Mouse (Mus musculus) embryo, embryonic 11 days (tissue): Measurements from ENCODE around the gene Gm15155.
A peak's percentile ranks its signal among the peaks of the same experiment; 100 is the strongest.
"Not testable (repeated sequence)": the region's sequence is repeated elsewhere in the genome, so short reads cannot be mapped to it uniquely, and the experiment has no call there.

Experiments used
- DNase-seq: peaks from one replicate; pipeline ENCODE4 v3.0.0-alpha.2; 2015

Gm15155 gene

GRCm38 (mm10) chrX:155624341-155624841 is at the start of gene Gm15155:
TSS of gene Gm15155 (plus strand) at chrX:155624741.
- DNase-seq: peak; percentile 26

- DNase-seq: no peak
These were observed 44.8 kb upstream of the Gm15155 start for GRCm38 (mm10) chrX:155579791-155580190.

GRCm38 (mm10) chrX:155584586-155584985 is 40.0 kb upstream of the Gm15155 start:
- no peak for DNase-seq

DNA sequence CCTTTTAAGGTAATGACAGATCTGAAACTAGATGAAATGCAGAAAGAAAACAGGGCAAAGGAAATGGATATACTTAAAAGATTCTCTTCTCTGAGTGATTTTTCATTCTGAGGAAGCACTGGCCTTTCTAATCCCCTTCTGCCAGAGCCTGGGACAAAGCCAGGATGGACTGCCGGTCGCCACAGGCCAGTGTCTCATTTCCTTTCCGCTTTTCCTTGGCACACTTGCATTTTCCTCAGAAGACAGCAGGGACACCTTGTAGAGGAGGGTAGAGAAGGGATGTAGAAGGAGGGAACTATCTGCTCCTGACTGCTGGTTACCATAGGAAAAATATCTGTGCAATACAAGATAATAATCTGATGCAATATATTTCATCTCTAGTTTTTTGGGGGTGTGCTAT is 33.1 kb upstream of the Gm15155 start:
- no peak for DNase-seq

DNA sequence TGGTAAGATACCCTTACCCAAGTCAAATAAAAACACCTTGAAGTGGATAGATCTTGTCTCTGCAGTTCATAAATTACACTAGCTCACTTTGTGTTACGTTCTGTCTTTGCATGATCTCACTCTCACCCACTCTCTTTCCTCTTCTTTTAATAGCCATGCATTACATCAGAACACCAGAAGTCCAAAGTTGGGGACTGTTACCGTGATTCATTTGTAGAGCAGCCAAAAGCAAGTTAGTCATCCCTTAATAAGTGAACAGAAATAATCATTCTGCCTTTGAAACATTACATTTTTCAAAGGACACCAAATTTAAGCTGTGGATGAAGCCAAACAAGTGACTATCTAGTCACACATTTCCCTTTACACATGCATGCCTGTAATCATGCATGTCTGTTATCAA is 32.1 kb upstream of the Gm15155 start:
- DNase-seq: no peak

DNA sequence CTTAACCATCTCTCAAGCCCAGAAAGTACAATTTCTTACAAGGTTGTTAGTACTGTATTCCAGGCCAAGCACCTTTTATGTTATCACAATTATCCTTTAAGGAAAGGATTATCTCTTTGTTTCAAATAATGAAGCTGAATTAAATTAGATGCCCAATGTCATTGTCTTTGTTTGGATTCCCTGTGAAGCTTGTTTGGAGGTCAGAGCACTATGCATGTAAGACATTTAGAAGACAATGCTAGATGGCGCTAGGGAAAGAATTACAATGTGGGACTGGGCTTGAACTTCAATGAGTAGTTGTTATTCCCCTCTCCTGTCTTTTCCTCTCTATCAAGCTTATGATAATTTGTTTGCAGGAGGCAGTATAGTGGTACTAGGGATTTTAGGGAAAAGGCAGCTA is 29.9 kb upstream of the Gm15155 start:
- no peak for DNase-seq

DNA sequence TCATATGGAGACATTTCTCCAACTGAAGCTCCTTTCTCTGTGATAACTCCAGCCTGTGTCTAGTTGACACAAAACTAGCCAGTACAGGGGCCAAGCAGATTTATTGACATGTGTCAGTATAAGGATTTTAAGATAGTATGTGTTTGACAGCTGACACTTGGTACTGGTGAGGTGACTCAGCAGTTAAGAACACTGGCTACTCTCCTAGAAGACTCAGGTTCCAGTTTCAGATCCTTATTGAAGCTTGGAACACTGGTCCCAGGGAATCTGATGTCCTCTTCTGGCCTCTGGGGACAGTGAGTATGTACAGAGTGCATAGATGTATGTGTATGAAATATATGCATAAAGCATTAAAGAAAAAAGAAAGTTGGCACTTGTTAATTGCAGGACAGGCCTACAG is 28.2 kb upstream of the Gm15155 start:
- no peak for DNase-seq

- no peak for DNase-seq
These were observed 23.3 kb upstream of the Gm15155 start for GRCm38 (mm10) chrX:155601196-155601595.

- no peak for DNase-seq
These were observed 2.0 kb upstream of the Gm15155 start for GRCm38 (mm10) chrX:155622527-155622926.

DNA sequence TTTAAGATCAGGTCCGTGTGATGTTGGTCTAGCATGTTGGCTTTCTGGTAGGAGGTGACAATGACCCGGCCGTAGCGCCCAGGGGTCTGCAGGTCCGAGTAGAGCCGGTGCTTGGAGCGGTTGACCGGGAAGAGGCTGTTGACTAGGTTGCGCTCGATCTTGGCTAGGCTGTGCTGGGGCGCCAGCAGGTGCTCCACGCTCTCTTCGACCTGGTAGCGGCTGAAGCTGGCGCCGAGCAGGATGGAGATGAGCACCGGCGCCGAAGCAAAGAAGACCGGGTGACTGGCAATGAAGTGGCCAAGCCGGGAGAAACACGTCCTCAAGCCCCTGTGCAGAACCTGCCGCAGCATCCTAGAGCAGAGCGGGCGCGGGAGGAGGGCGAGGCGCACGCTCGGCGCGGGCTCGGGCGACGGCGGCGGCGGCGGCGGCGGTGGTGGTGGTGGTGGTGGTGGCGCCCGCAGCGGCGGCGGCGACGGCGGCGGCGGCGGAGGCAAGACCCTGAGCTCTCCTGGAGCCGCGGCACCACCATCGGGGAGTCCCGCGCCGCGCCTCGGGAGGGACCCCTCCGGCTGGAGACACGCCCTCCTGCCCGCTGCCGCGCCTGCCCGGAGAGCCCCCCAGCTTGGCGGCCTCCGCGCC is 1.5 kb upstream of the Gm15155 start:
- DNase-seq: peak; percentile 25

DNA sequence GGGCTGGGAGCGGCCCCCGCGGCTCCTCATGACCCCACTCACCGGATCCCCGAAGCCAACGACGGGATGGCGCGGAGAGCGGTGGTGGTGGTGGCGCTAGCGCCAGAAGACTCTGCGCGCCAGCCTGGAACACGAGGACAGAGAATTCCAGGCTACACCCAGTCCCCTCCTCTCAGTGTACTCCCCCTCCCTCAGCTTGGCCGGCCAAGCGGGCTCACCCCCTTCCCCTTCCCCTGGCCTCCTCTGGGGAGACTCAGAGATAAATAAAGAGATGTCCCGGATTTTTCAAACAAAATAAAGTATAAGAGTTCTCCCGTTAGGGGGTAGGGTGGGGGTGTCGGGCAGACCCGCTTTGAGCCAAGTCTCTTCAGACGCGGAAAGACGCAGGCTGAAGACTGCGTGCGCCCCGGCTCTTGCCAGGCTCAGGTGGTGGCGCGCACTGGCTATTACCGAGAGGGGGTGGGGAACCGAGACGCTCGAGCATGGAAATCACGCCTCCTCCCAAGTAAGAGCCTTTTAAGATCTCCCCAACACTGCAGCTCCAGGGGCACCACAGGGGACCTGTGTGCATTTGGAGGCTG is 750 bp upstream of the Gm15155 start, which contains the start of gene Ptchd1:
Gene Ptchd1 (minus strand): TSS at position 114 of the 581 bp plus-strand sequence.
- peak; percentile 44 for DNase-seq

GRCm38 (mm10) chrX:155624895-155625294 is 354 bp downstream of the Gm15155 start:
- DNase-seq: no peak

GRCm38 (mm10) chrX:155625671-155626196 is 1.2 kb downstream of the Gm15155 start:
- DNase-seq: peak; percentile 36

GRCm38 (mm10) chrX:155643975-155644374 is 19.4 kb downstream of the Gm15155 start:
- no peak for DNase-seq

DNA sequence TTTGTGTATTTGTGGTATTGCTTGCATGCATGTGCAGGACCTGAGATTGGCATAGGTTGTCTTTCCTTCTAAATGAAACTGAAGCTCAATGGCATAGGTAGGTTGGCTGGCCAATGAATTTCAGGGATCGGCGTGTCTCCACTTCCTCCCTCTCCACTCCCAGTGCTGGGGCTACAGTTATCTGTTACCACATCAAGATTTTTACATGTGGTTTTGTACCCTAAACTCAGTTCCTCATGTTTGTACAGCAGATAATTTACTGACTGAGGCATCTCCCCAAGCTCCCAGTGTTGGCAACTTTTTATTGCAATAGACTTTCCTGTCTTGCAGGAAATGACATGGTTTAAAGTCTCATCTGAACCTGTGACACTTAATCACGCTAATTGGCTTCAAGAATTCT is 21.4 kb downstream of the Gm15155 start:
- no peak for DNase-seq

- DNase-seq: no peak
These were observed 33.4 kb downstream of the Gm15155 start for GRCm38 (mm10) chrX:155657971-155658370.

GRCm38 (mm10) chrX:155690440-155690839 is 65.9 kb downstream of the Gm15155 start:
- DNase-seq: not testable (repeated sequence)

DNA sequence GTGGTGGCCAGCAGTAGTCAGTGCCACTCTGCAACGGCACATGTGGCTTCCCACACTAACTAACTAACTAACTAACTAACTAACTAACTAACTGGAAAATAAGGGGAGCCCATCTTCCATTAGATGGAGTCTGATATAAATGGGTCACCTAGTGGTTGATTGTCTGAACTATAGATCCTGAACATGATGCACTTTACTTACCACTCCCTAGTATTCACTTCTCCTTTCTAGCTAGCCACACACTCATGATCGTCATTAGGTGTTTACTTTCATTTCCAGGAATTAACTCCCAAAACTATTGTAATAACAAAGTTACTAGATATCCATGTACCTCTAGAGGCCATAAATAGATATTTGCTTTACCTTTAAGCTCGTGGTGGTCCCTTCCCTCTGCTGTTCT is 99.6 kb downstream of the Gm15155 start:
- DNase-seq: no peak

DNA sequence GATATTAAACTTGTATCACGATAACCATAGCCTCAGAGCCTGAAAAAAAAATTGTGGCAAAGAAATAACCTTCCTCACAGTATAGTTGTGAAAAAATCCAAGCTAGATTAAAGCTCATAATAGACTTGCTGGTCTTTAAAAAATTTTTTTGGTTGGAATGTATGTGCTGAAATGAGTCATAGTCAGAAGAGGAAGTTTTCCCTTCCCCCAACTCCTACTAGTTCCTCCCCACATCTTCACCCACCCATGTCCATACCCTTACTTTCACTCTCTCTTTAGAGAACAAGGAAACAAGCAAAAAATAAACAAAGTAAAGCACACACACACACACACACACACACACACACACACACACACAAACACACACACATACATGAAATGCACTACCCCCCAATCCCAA is 103.8 kb downstream of the Gm15155 start:
- DNase-seq: no peak

GRCm38 (mm10) chrX:155888118-155888517 is 263.6 kb downstream of the Gm15155 start:
- DNase-seq: peak; percentile 0

GRCm38 (mm10) chrX:155900040-155900439 is 275.5 kb downstream of the Gm15155 start:
- DNase-seq: no peak

GRCm38 (mm10) chrX:155901742-155902141 is 277.2 kb downstream of the Gm15155 start:
- DNase-seq: no peak

DNA sequence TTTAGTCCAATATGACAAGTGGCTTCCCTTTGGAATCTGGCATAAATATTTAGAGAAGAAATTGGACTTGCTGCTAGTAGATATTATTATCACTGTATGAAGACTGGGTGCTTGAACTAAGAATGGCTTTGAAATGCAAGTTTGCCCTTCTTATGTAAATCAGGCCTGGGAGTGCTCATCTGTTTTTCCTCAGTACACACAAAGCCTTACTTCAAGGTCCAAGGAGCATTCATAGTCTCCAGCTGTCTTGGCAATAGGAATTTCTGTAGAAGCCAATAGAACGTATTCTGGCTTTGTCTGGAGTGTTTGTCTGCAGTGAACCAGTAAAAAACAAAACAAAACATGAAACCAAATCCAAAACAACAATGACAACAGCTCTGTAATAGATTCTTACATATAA is 278.6 kb downstream of the Gm15155 start:
- peak; percentile 1 for DNase-seq

DNA sequence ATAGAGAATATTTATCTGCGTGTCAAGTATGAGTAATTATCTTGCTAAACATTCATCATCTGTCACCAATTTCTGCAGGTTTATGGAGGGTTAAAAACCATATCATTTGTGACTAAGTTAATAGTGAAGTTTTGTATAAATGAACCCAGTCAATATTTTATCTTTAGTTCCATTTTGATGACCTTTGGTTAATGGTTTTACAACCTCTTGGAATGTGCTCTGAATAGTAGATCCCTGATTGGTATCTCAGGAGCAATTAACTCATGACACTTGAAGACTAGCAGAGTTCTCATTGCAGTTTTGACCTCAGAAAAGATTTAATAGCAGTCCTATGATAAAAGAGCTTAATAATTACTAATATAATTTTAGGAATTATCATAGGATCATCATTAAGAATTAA is 385.2 kb downstream of the Gm15155 start:
- DNase-seq: no peak
